ENCODE assay signal across 25 mouse cellular contexts in genomic region chr7:142384306-142384705, GRCm38 (mm10). TPM values are rescaled to one million over a fixed set of nuclear protein-coding genes. Genes with fewer than 3 reads are reported as not detected.
DNase-seq lines count a peak whose midpoint lies in the region; ATAC-seq and TF ChIP-seq lines count a peak whose summit lies in the region.
"Had no signal": no experiment of that assay in that cellular context is flagged by ENCODE, and none has a peak within 500 bp of the region (broad histone marks: within the 10 kb centered on the region; RNA-seq: fewer than 3 reads in every experiment).

No protein-coding gene starts in this region.

- peaks cover 46% of the 10 kb centered on the region for H3K36me3 ChIP-seq in heart, embryonic 11.5 days (ENCODE audit: control insufficient read depth, insufficient read depth, low read length)
- H3K36me3 ChIP-seq in liver, embryonic 11.5 days (ENCODE audit: control insufficient read depth, insufficient read depth, low read length), result peaks cover 56% of the 10 kb centered on the region
- H3K36me3 ChIP-seq in macrophage (ENCODE audit: inconsistent target), result peaks cover 48% of the 10 kb centered on the region

- intact Hi-C loops in heart, postnatal 25 days (cut with DNase I), result no loop called here

- TF ChIP-seq POLR2A in lung, adult 2 months (IDR thresholded peaks at IDR 0.05; ENCODE audit: borderline replicate concordance, extremely low read depth, low read depth, low read length), result no peak

- no peak overlapping the region for H3K4me3 ChIP-seq in heart, embryonic 11.5 days (ENCODE audit: low read depth, low read length)
- no peak overlapping the region for H3K4me3 ChIP-seq in liver, embryonic 11.5 days (ENCODE audit: low read depth, low read length)
- peak overlapping the region; percentile 92 for H3K4me3 ChIP-seq in macrophage (ENCODE audit: inconsistent target)
- H3K4me3 ChIP-seq in lung, adult 2 months (replicated peaks; ENCODE audit: extremely low read depth, low read depth, low read length), result no peak overlapping the region
- H3K4me3 ChIP-seq: forebrain, embryonic 12.5 days; limb, embryonic 13.5 days; neural tube, embryonic 13.5 days had no signal

- H3K27ac ChIP-seq in heart, embryonic 11.5 days (ENCODE audit: low read depth, low read length), result no peak overlapping the region
- peak overlapping the region; percentile 30; the same call in 1 of the 2 replicates for H3K27ac ChIP-seq in liver, embryonic 11.5 days (ENCODE audit: low read depth, low read length)
- H3K27ac ChIP-seq in macrophage, result peak overlapping the region; percentile 99
- H3K27ac ChIP-seq: forebrain, embryonic 12.5 days; kidney, postnatal 0 days; limb, embryonic 13.5 days; neural tube, embryonic 13.5 days had no signal

- H3K9me3 ChIP-seq in heart, embryonic 11.5 days (replicated peaks; ENCODE audit: control insufficient read depth, low read length), result no peaks in the 10 kb centered on the region
- no peaks in the 10 kb centered on the region for H3K9me3 ChIP-seq in liver, embryonic 11.5 days (ENCODE audit: control insufficient read depth, low read length)
- H3K9me3 ChIP-seq: forebrain, embryonic 12.5 days; limb, embryonic 13.5 days; neural tube, embryonic 13.5 days had no signal

- no peaks in the 10 kb centered on the region for H3K27me3 ChIP-seq in heart, embryonic 11.5 days (ENCODE audit: control insufficient read depth, insufficient read depth, low read length)
- no peaks in the 10 kb centered on the region for H3K27me3 ChIP-seq in liver, embryonic 11.5 days (replicated peaks; ENCODE audit: control insufficient read depth, insufficient read depth, low read length)
- H3K27me3 ChIP-seq: CH12.LX; forebrain, embryonic 12.5 days; limb, embryonic 13.5 days; neural tube, embryonic 13.5 days had no signal

- no peak for TF ChIP-seq CTCF in lung, adult 2 months (IDR thresholded peaks at IDR 0.05; ENCODE audit: insufficient read depth, low read length)

- H3K4me1 ChIP-seq in heart, embryonic 11.5 days (ENCODE audit: control insufficient read depth, insufficient read depth, low read length), result peaks cover 17% of the 10 kb centered on the region
- peaks cover 51% of the 10 kb centered on the region for H3K4me1 ChIP-seq in liver, embryonic 11.5 days (replicated peaks; ENCODE audit: control insufficient read depth, insufficient read depth, low read length)
- peaks cover 9% of the 10 kb centered on the region for H3K4me1 ChIP-seq in lung, adult 2 months (ENCODE audit: control insufficient read depth, insufficient read depth, low read length)

- peak overlapping the region; percentile 15; the same call in 1 of the 2 replicates for H3K4me2 ChIP-seq in heart, embryonic 11.5 days
- H3K4me2 ChIP-seq in liver, embryonic 11.5 days, result peak overlapping the region; percentile 89
- H3K4me2 ChIP-seq: forebrain, embryonic 12.5 days; limb, embryonic 13.5 days; neural tube, embryonic 13.5 days had no signal

- H3K79me2 ChIP-seq in macrophage (ENCODE audit: inconsistent target), result peaks cover 93% of the 10 kb centered on the region

- ATAC-seq in heart, embryonic 11.5 days (replicated peaks; ENCODE audit: insufficient number of reproducible peaks, low FRiP score, low TSS enrichment), result no peak
- ATAC-seq in liver, embryonic 11.5 days (replicated peaks; ENCODE audit: low FRiP score), result no peak

- H3K9ac ChIP-seq in heart, embryonic 11.5 days (ENCODE audit: low read depth, low read length), result no peak overlapping the region
- no peak overlapping the region for H3K9ac ChIP-seq in liver, embryonic 11.5 days (ENCODE audit: low read depth, low read length)
- H3K9ac ChIP-seq: forebrain, embryonic 12.5 days; limb, embryonic 13.5 days; neural tube, embryonic 13.5 days had no signal

- WGBS in heart, embryonic 11.5 days (ENCODE audit: insufficient replicate concordance), result 83% methylated on average over 10 of the region's 10 CpGs
- WGBS in liver, embryonic 11.5 days, result 72% methylated on average over 10 of the region's 10 CpGs
- 15% methylated on average over 10 of the region's 10 CpGs for WGBS in macrophage (ENCODE audit: missing documents)
- 65% methylated on average over 10 of the region's 10 CpGs for WGBS in lung, adult 2 months

- peak; percentile 77 for DNase-seq in gastrocnemius, adult 18-20 months (ENCODE audit: low spot score)
- no peak for DNase-seq in gastrocnemius, postnatal 4 days (ENCODE audit: low spot score in 2 of 2)
- DNase-seq in heart, postnatal 25 days (ENCODE audit: low spot score), result no peak
- no peak for DNase-seq in liver, embryonic 11.5 days (ENCODE audit: low spot score)
- DNase-seq in lung, adult 2 months, result no peak
- DNase-seq in cerebellum, adult 9-11 months, result no peak
- DNase-seq: adrenal gland, postnatal 25 days; cerebellum, adult 18-20 months; cerebellum, postnatal 36 days; kidney, adult 18-20 months; layer of hippocampus, postnatal 36 days; midbrain, embryonic 14.5 days; spleen, adult 18-20 months; thymus, postnatal 36 days had no signal

RNA-seq across cellular contexts. Expression of gene Gm49369, which starts 1.8 kb away (rescaled TPM):
- total RNA-seq in gastrocnemius, adult 18-20 months (2021), result 1 to 10 TPM; 1.1 to 2.4 TPM
- total RNA-seq in gastrocnemius, postnatal 4 days (2021), result 1 to 10 TPM in 1 of 2 experiments, not detected in 1; 1.3 TPM
- polyA plus RNA-seq in heart, embryonic 11.5 days (2014; fragmentation: Nextera tagmentation; extraction: Ambion mirVana), result 1.9 TPM in 1 of 2 replicates, not detected in the other
- total RNA-seq in heart, postnatal 25 days (2021), result 1 to 10 TPM; 3.0 to 4.1 TPM
- polyA plus RNA-seq in liver, embryonic 11.5 days (2014; fragmentation: Nextera tagmentation; extraction: Ambion mirVana), result not detected in 2 replicates
- 100 to 1,000 TPM in 23 of 26 experiments, 10 to 100 TPM in 3; 37.2 to 835 (median 160) TPM for total RNA-seq in macrophage (2018; cell fraction: chromatin; rRNA removed)
- total RNA-seq in macrophage (2018; cell fraction: cytosol; rRNA removed), result 1,000 to 10,000 TPM in 19 of 26 experiments, 100 to 1,000 TPM in 4, 10 to 100 TPM in 3; 38.7 to 4,200 (median 1,875) TPM
- total RNA-seq in macrophage (2018; cell fraction: nucleus; rRNA removed), result 1,000 to 10,000 TPM in 23 of 26 experiments, 100 to 1,000 TPM in 3; 416 to 4,630 (median 2,489) TPM
- 9.6 to 6,145 TPM (median 21.2 TPM) in 3 replicates for polyA plus RNA-seq in macrophage (2018)
- 0.24 TPM in 1 of 2 replicates, not detected in the other for polyA plus RNA-seq in lung, adult 2 months (2012; rRNA removed)
- total RNA-seq: layer of hippocampus, postnatal 36 days had no signal
- polyA plus RNA-seq: heart, embryonic 14.5 days; hindbrain, embryonic 11.5 days; kidney, postnatal 0 days; limb, embryonic 13.5 days; stomach, embryonic 14.5 days had no signal

RNA-seq across cellular contexts. Expression of gene Ctsd, which starts 3.5 kb away (rescaled TPM):
- 100 to 1,000 TPM; 445 to 450 TPM for total RNA-seq in gastrocnemius, adult 18-20 months (2021)
- 100 to 1,000 TPM; 265 to 273 TPM for total RNA-seq in gastrocnemius, postnatal 4 days (2021)
- polyA plus RNA-seq in heart, embryonic 11.5 days (2014; fragmentation: Nextera tagmentation; extraction: Ambion mirVana), result 378 and 446 TPM in 2 replicates
- total RNA-seq in heart, postnatal 25 days (2021), result 100 to 1,000 TPM; 692 to 727 TPM
- polyA plus RNA-seq in liver, embryonic 11.5 days (2014; fragmentation: Nextera tagmentation; extraction: Ambion mirVana), result 316 and 340 TPM in 2 replicates
- 1,000 to 10,000 TPM in 10 of 26 experiments, 100 to 1,000 TPM in 16; 173 to 1,536 (median 811) TPM for total RNA-seq in macrophage (2018; cell fraction: chromatin; rRNA removed)
- over 10,000 TPM in 18 of 26 experiments, 1,000 to 10,000 TPM in 8; 7,525 to 19,600 (median 11,156) TPM for total RNA-seq in macrophage (2018; cell fraction: cytosol; rRNA removed)
- over 10,000 TPM in 1 of 26 experiments, 1,000 to 10,000 TPM in 25; 1,185 to 10,670 (median 7,045) TPM for total RNA-seq in macrophage (2018; cell fraction: nucleus; rRNA removed)
- 15,815 to 17,787 TPM (median 16,857 TPM) in 3 replicates for polyA plus RNA-seq in macrophage (2018)
- polyA plus RNA-seq in lung, adult 2 months (2012; rRNA removed), result 689 and 921 TPM in 2 replicates

RNA-seq across cellular contexts. Expression of gene Ifitm10, which starts 10.8 kb away (rescaled TPM):
- 1 to 10 TPM; 3.2 to 5.0 TPM for total RNA-seq in gastrocnemius, adult 18-20 months (2021)
- total RNA-seq in gastrocnemius, postnatal 4 days (2021), result 1 to 10 TPM in 1 of 2 experiments, not detected in 1; 1.1 TPM
- polyA plus RNA-seq in heart, embryonic 11.5 days (2014; fragmentation: Nextera tagmentation; extraction: Ambion mirVana), result 7.6 and 8.3 TPM in 2 replicates
- 1 to 10 TPM; 1.8 to 2.0 TPM for total RNA-seq in heart, postnatal 25 days (2021)
- 1.8 and 2.4 TPM in 2 replicates for polyA plus RNA-seq in liver, embryonic 11.5 days (2014; fragmentation: Nextera tagmentation; extraction: Ambion mirVana)
- total RNA-seq in macrophage (2018; cell fraction: chromatin; rRNA removed), result 10 to 100 TPM in 3 of 26 experiments, 1 to 10 TPM in 19, under 1 TPM in 1, not detected in 3; 0.98 to 27.8 (median 5.1) TPM
- under 1 TPM in 22 of 26 experiments, not detected in 4; 0.15 to 0.51 (median 0.27) TPM for total RNA-seq in macrophage (2018; cell fraction: cytosol; rRNA removed)
- total RNA-seq in macrophage (2018; cell fraction: nucleus; rRNA removed), result 1 to 10 TPM in 13 of 26 experiments, under 1 TPM in 3, not detected in 10; 0.36 to 7.0 (median 1.5) TPM
- polyA plus RNA-seq in macrophage (2018), result not detected in 3 replicates
- 48.5 and 49.1 TPM in 2 replicates for polyA plus RNA-seq in lung, adult 2 months (2012; rRNA removed)
- total RNA-seq: CH12.LX had no signal

RNA-seq across cellular contexts. Expression of gene Syt8, which starts 50.3 kb away (rescaled TPM):
- total RNA-seq in gastrocnemius, adult 18-20 months (2021), result not detected
- total RNA-seq in gastrocnemius, postnatal 4 days (2021), result not detected
- 0.26 and 0.31 TPM in 2 replicates for polyA plus RNA-seq in heart, embryonic 11.5 days (2014; fragmentation: Nextera tagmentation; extraction: Ambion mirVana)
- total RNA-seq in heart, postnatal 25 days (2021), result not detected
- polyA plus RNA-seq in liver, embryonic 11.5 days (2014; fragmentation: Nextera tagmentation; extraction: Ambion mirVana), result 0.41 and 0.42 TPM in 2 replicates
- total RNA-seq in macrophage (2018; cell fraction: chromatin; rRNA removed), result 100 to 1,000 TPM in 25 of 26 experiments, 10 to 100 TPM in 1; 60.8 to 211 (median 144) TPM
- 1 to 10 TPM in 19 of 26 experiments, under 1 TPM in 7; 0.41 to 8.6 (median 1.5) TPM for total RNA-seq in macrophage (2018; cell fraction: cytosol; rRNA removed)
- 100 to 1,000 TPM in 6 of 26 experiments, 10 to 100 TPM in 20; 48.3 to 120 (median 78.4) TPM for total RNA-seq in macrophage (2018; cell fraction: nucleus; rRNA removed)
- 3.2 to 10.3 TPM (median 4.8 TPM) in 3 replicates for polyA plus RNA-seq in macrophage (2018)
- polyA plus RNA-seq in lung, adult 2 months (2012; rRNA removed), result 0.19 and 8.6 TPM in 2 replicates
- total RNA-seq: adrenal gland, postnatal 25 days; CH12.LX; layer of hippocampus, adult 18-20 months; layer of hippocampus, postnatal 36 days had no signal
- polyA plus RNA-seq: forebrain, embryonic 12.5 days; heart, embryonic 14.5 days; hindbrain, embryonic 11.5 days; midbrain, embryonic 14.5 days; neural tube, embryonic 13.5 days had no signal

RNA-seq across cellular contexts. Expression of gene Tnni2, which starts 57.3 kb away (rescaled TPM):
- over 10,000 TPM; 19,257 to 20,060 TPM for total RNA-seq in gastrocnemius, adult 18-20 months (2021)
- total RNA-seq in gastrocnemius, postnatal 4 days (2021), result 1,000 to 10,000 TPM; 7,757 to 8,026 TPM
- 46.1 and 51.6 TPM in 2 replicates for polyA plus RNA-seq in heart, embryonic 11.5 days (2014; fragmentation: Nextera tagmentation; extraction: Ambion mirVana)
- total RNA-seq in heart, postnatal 25 days (2021), result 1 to 10 TPM; 4.4 to 7.1 TPM
- 1.9 and 3.7 TPM in 2 replicates for polyA plus RNA-seq in liver, embryonic 11.5 days (2014; fragmentation: Nextera tagmentation; extraction: Ambion mirVana)
- total RNA-seq in macrophage (2018; cell fraction: chromatin; rRNA removed), result 10 to 100 TPM in 24 of 26 experiments, 1 to 10 TPM in 2; 3.2 to 37.4 (median 23.0) TPM
- total RNA-seq in macrophage (2018; cell fraction: cytosol; rRNA removed), result 10 to 100 TPM in 15 of 26 experiments, 1 to 10 TPM in 11; 6.3 to 23.8 (median 11.0) TPM
- total RNA-seq in macrophage (2018; cell fraction: nucleus; rRNA removed), result 10 to 100 TPM in 19 of 26 experiments, 1 to 10 TPM in 7; 5.5 to 26.3 (median 13.7) TPM
- 13.4 to 20.6 TPM (median 18.0 TPM) in 3 replicates for polyA plus RNA-seq in macrophage (2018)
- polyA plus RNA-seq in lung, adult 2 months (2012; rRNA removed), result 3.1 and 223 TPM in 2 replicates
- total RNA-seq: adrenal gland, postnatal 25 days; layer of hippocampus, postnatal 36 days had no signal
- polyA plus RNA-seq: midbrain, embryonic 14.5 days had no signal

Comparison
In these comparisons a context has a peak if more than half of its experiments do, and no peak if none do; other contexts are left out.
1. RNA of gene Ctsd, which starts 3.5 kb away (polyA plus RNA-seq): 15,815 to 17,787 TPM in macrophage; 689 to 921 TPM in lung, adult 2 months, 378 to 446 TPM in heart, embryonic 11.5 days and 316 to 340 TPM in liver, embryonic 11.5 days; every median in the first group is over 10 times any median in the second.